Mouse (Mus musculus): ENCODE measurements around the gene Tcf20.

The Tcf20 gene

GRCm38 (mm10) chr15:82992911-82993310, 5.2 kb upstream of the Tcf20 start:
- no peak for DNase-seq (ENCODE audit: low spot score)

DNA sequence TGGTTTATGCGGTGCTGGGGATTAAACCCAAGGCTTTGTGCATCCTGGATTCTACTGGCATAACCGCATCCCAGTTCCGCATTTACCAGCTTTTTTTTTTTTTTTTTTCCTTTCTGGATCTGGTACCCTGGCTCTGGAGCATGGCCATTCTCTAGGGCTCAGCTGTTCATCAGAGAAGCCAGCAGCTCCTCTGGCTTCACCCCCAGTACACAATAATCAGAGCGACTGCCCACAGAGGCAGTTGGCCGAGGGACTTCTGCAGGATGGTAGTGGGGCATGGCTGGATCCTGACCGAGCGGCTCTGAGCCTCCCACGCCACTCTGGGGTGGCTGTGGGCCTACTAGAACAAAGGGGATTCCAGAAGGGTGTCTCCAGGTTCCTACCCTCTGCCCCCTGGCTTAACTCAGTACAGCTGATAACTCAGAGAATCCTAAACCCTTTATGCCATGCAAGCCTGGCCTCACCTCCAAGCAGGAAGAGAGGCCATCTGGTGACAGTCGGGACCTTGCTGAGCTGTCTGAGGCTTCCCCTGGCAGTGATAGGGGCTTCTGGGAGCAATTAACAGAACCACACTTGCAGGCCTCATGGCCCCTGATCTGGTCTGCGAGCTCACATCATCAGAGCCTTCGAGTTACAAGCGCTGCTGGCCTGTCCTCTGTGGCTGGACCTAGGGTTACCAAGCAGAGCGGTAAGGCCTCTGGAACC, 4.6 kb upstream of the Tcf20 start:
- DNase-seq (ENCODE audit: low spot score): no peak

DNA sequence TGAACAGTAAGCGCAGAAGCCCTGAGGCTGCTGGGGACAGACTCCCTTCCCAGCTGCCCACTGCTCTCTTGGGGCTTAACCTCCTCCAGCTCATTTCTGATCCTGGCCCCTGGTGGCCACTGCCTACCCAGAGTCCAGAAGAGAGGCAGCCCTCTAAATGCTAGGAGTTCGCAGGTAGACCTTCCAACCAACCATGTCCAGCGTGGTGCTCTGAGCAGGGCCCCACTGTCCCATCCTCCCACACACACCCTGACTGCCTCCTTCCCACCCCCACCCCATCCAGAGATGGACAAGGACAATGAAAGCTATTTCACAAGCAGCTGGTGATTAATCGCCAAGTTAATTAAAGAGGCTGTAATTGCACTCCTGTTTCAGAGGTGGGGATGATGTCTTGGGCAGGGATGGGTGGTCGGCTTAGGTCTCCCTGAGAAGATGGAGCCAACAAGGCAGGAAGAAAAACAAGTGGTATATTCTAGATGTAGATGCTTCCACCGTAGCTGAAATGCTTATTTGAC, 1.6 kb upstream of the Tcf20 start:
- DNase-seq (ENCODE audit: low spot score): no peak

- DNase-seq (ENCODE audit: low spot score): no peak
These were observed 499 bp downstream of the Tcf20 start for GRCm38 (mm10) chr15:82987014-82987731.

GRCm38 (mm10) chr15:82984574-82984973, 3.1 kb downstream of the Tcf20 start:
- no peak for DNase-seq (ENCODE audit: low spot score)

GRCm38 (mm10) chr15:82984097-82984496, 3.6 kb downstream of the Tcf20 start:
- no peak for DNase-seq (ENCODE audit: low spot score)

DNA sequence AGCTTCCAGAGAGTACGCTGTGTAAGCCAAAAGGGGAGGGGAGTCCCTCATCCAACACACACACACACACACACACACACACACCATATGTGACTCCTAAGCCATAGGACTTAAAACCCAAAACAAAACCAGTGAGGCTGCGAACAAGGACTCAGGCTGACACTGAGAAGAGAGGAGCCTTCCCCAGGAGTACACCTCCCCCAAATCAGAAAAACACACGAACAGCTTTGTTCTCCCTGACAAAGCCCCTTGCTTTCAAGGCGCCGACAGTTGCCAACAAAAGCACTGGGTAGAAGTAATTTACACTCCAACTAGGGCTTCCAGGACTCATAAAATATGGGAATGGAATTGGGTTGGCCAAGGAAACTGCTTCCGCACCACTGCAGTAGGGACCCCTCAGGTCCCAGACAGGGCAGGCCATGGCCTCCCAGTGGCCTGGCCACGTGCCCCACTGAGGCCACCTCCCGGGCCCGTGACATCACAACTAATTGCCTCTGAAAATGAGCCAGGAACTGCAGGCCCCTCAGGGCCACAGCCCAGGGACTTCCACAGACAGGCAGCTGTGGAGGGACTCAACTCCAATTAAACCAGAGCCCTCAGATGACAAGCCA, 4.2 kb downstream of the Tcf20 start:
- no peak for DNase-seq (ENCODE audit: low spot score)

DNA sequence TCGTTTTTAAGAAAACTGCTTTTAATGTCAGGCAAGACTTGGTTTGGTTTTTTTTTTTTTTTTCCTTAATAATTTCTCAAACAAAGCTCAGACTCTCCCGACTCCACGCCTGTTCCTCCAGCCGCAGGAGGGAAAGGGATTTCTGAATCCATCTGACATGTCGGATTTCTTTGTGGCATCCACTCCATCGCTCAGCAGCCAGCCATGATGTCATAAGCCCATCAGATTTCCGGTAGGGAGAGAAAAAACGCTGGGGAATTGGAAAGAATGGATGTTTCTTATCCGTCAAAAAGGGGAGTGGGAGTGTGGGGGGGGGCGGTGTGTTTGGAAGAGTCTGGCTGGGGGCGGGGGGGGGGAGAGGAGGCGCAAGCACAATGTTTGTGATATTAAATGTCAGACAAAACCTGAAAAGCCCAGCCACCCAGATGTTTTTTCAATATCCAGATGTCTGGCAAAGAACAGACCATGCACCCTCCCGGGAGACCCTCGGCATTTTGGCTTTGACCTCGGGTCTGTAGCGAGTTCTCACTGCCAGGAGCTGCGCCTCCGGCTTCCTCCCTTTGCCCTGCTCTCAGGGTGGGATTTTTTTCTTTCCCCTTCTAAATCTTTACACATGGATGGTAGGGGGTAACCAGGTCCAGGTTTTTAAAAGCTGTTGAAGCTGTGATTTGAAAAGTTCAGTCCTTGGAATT, 4.8 kb downstream of the Tcf20 start:
- DNase-seq (ENCODE audit: low spot score): no peak

- no peak for DNase-seq (ENCODE audit: low spot score)
These were observed 5.8 kb downstream of the Tcf20 start for GRCm38 (mm10) chr15:82981676-82982520.

- no peak for DNase-seq (ENCODE audit: low spot score)
These were observed 8.1 kb downstream of the Tcf20 start for GRCm38 (mm10) chr15:82979531-82979930.

GRCm38 (mm10) chr15:82974471-82974870, 13.2 kb downstream of the Tcf20 start:
- DNase-seq (ENCODE audit: low spot score): no peak

GRCm38 (mm10) chr15:82969206-82969721, 18.4 kb downstream of the Tcf20 start:
- no peak for DNase-seq (ENCODE audit: low spot score)

GRCm38 (mm10) chr15:82968449-82968848, 19.2 kb downstream of the Tcf20 start:
- DNase-seq (ENCODE audit: low spot score): no peak

- DNase-seq (ENCODE audit: low spot score): no peak
These were observed 19.7 kb downstream of the Tcf20 start for GRCm38 (mm10) chr15:82967947-82968346.

DNA sequence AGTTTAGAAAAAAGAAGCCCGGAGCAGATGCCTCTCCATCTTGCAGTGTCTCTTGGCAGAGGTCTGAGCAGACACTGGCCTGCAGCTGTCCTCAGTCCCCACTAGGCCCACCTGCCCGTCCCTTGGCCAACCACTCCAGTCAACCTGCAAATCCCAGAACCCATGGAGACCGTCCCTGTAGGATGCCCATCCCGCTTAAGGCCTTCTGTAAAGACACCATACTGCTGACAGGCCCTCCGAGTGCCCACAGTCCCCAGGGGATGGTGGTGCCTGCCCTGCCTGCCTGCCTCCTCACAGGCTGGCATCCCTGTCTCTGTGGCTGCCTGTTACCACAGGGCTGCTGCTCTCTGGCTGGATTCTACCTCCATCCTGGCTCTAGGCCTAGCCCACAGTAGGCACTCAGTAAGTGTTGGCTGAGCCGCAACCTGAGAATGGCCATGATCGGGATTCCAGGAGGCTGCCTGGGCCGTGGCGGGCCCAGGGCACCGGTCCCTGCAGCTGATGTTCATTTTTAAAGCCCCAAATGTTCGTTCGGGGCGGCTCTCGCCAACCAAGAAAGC, 23.3 kb downstream of the Tcf20 start:
- DNase-seq (ENCODE audit: low spot score): no peak

GRCm38 (mm10) chr15:82963556-82964156, 24.0 kb downstream of the Tcf20 start:
- DNase-seq (ENCODE audit: low spot score): no peak

GRCm38 (mm10) chr15:82963090-82963489, 24.6 kb downstream of the Tcf20 start:
- no peak for DNase-seq (ENCODE audit: low spot score)

- no peak for DNase-seq (ENCODE audit: low spot score)
These were observed 25.1 kb downstream of the Tcf20 start for GRCm38 (mm10) chr15:82962536-82962935.

DNA sequence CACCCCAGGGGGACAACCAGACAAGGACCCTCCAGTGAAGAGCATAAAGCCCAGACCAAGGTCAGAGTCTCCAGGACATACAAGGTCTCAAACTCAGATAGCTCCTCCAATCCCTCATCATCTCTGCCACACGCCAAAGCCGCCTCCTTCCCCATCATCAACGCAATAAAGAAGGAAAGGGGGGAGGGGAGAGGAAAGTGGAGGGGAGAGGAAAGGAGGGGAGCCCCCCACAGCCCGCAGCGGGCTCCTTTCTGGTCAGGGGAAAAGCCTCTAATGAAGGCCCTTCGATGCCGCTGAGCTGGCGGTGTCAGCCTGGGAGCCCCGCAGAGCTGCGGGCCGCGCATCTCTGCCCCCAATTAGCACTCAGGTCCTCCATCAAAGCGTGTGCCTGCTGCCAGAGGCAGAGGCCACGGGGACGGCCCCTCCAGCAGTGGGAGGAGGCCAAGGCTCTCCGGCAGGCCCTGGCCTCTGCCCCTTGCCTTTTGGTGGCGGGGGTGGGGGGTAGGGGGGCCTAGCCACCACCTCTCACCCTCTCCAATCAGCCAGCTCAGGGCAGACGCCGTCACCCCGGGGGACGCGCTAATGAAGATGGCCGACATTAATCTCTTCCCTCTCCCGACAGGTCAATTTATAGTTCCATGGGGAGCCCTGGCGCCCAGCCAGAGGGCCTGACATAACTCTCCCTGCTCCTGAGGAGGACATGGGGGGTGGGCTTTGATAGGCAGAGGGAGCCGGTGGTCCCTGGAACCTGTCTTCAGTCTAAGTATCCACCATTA, 26.7 kb downstream of the Tcf20 start:
- DNase-seq (ENCODE audit: low spot score): no peak

GRCm38 (mm10) chr15:82959151-82959550, 28.5 kb downstream of the Tcf20 start:
- no peak for DNase-seq (ENCODE audit: low spot score)
